Mouse (Mus musculus): ENCODE data around the gene Olfr881.

Olfr881 gene

GRCm38 (mm10) chr9:37991525-37991924, at the start of gene Olfr881:
Gene Olfr881 (plus strand): TSS chr9:37991825.
- no peak for DNase-seq (ENCODE audit: low read depth, low spot score)

GRCm38 (mm10) chr9:37998581-37999204, 7.1 kb downstream of the Olfr881 start:
- peak; percentile 0 for DNase-seq (ENCODE audit: low read depth, low spot score)

GRCm38 (mm10) chr9:38000021-38000420, 8.4 kb downstream of the Olfr881 start:
- no peak for DNase-seq (ENCODE audit: low read depth, low spot score)

GRCm38 (mm10) chr9:38025508-38025907, 33.9 kb downstream of the Olfr881 start, which contains the start of gene Olfr883:
Gene Olfr883 (plus strand): TSS chr9:38025808.
- DNase-seq (ENCODE audit: low read depth, low spot score) = no peak

All from forelimb bud, embryonic 11.5 days (tissue).